Mouse (Mus musculus) hindbrain, embryonic 14.5 days (tissue): ENCODE data around the gene Epo. TPM values are rescaled to one million over a fixed set of nuclear protein-coding genes. Genes with fewer than 3 reads are reported as not detected.

Experiments
- ATAC-seq: fragments of 200-750 bp; cut with Nextera tagmentation; 2 replicates; pipeline ENCODE4 v1.8.0; 2017; ENCODE audit warnings: moderate number of reproducible peaks, mild to moderate bottlenecking, moderate TSS enrichment, moderate library complexity; ENCODE audit not compliant: low FRiP score
- DNase-seq: peaks from one replicate; pipeline ENCODE4 v3.0.0-alpha.2; 2015; ENCODE audit warnings: low spot score
- H3K27ac ChIP-seq: fragments of 300-500 bp; sonication (generic); 2 replicates; pipeline ENCODE4 v1.5.1; 2014; ENCODE audit warnings: mild to moderate bottlenecking, moderate library complexity
- H3K27me3 ChIP-seq: fragments of 300-500 bp; sonication (generic); 2 replicates; pipeline ENCODE4 v1.6.1; 2014; ENCODE audit warnings: mild to moderate bottlenecking, low read length, mixed read lengths; ENCODE audit not compliant: control insufficient read depth, insufficient read depth
- H3K36me3 ChIP-seq: fragments of 300-500 bp; sonication (generic); replicated peaks from 2 replicates; pipeline ENCODE4 v1.6.1; 2014; ENCODE audit not compliant: control insufficient read depth, insufficient read depth
- H3K4me1 ChIP-seq: fragments of 300-500 bp; sonication (generic); replicated peaks from 2 replicates; pipeline ENCODE4 v1.6.1; 2014; ENCODE audit warnings: antibody characterized with exemption, low read length, mixed read lengths; ENCODE audit not compliant: control insufficient read depth, insufficient read depth
- H3K4me2 ChIP-seq: fragments of 300-500 bp; sonication (generic); replicated peaks from 2 replicates; pipeline ENCODE4 v1.6.1; 2014; ENCODE audit warnings: mild to moderate bottlenecking, moderate library complexity
- H3K4me3 ChIP-seq: fragments of 300-500 bp; sonication (generic); replicated peaks from 2 replicates; pipeline ENCODE4 v1.5.1; 2014; ENCODE audit warnings: mild to moderate bottlenecking, low read length
- H3K9ac ChIP-seq: fragments of 300-500 bp; sonication (generic); 2 replicates; pipeline ENCODE4 v1.6.1; 2014
- H3K9me3 ChIP-seq: fragments of 300-500 bp; sonication (generic); 2 replicates; pipeline ENCODE4 v1.6.1; 2016; ENCODE audit warnings: low read length; ENCODE audit not compliant: control insufficient read depth
- WGBS: fragments of 180-500 bp; shearing (Covaris S2); extraction: QIAGEN DNeasy Blood & Tissue Kit; methylation state at CpG from one replicate; pipeline ENCODE4 v1.1.7; 2014; 5-methylcytosine and 5-hydroxymethylcytosine counted together
- polyA plus RNA-seq: library from polyadenylated mRNA; unstranded; fragments of >200 nt; fragmentation: Nextera tagmentation; extraction: Ambion mirVana; gene quantifications from 2 replicates; pipeline ENCODE4 v1.2.1, GENCODE M21; 2014

Epo gene
- polyA plus RNA-seq, 1 experiment from 2014 or later, result not detected

- Histone ChIP-seq H3K9me3 (no peaks in the 10 kb centered on the region), H3K36me3 (no peaks in the 10 kb centered on the region), H3K9ac (no peak overlapping the region), H3K27me3 (no peaks in the 10 kb centered on the region), H3K27ac (no peak overlapping the region), H3K4me1 (no peaks in the 10 kb centered on the region), H3K4me3 (no peak overlapping the region), H3K4me2 (no peak overlapping the region)
- DNase-seq (no peak), ATAC-seq (no peak)
- 73% methylated on average over 6 of the region's 6 CpGs for WGBS
These were observed 11.9 kb upstream of the Epo start for GRCm38 (mm10) chr5:137544926-137545325.

- ATAC-seq (no peak), DNase-seq (no peak)
- Histone ChIP-seq H3K27ac (no peak overlapping the region), H3K4me2 (no peak overlapping the region), H3K36me3 (no peaks in the 10 kb centered on the region), H3K27me3 (no peaks in the 10 kb centered on the region), H3K4me3 (no peak overlapping the region), H3K9me3 (no peaks in the 10 kb centered on the region), H3K9ac (no peak overlapping the region), H3K4me1 (no peaks in the 10 kb centered on the region)
- 67% methylated on average over 5 of the region's 5 CpGs for WGBS
These were observed 8.9 kb upstream of the Epo start for GRCm38 (mm10) chr5:137541768-137542540.

GRCm38 (mm10) chr5:137540991-137541390 lies 7.9 kb upstream of the Epo start:
- WGBS, result 81% methylated on average over 6 of the region's 6 CpGs
- Histone ChIP-seq H3K27ac (no peak overlapping the region), H3K36me3 (no peaks in the 10 kb centered on the region), H3K4me1 (no peaks in the 10 kb centered on the region), H3K9ac (no peak overlapping the region), H3K4me3 (no peak overlapping the region), H3K4me2 (no peak overlapping the region), H3K27me3 (no peaks in the 10 kb centered on the region), H3K9me3 (no peaks in the 10 kb centered on the region)
- ATAC-seq, result no peak
- no peak for DNase-seq

GRCm38 (mm10) chr5:137539291-137539801 lies 6.3 kb upstream of the Epo start:
- Histone ChIP-seq H3K27me3 (no peaks in the 10 kb centered on the region), H3K4me2 (no peak overlapping the region), H3K4me3 (no peak overlapping the region), H3K27ac (no peak overlapping the region), H3K9me3 (no peaks in the 10 kb centered on the region), H3K4me1 (no peaks in the 10 kb centered on the region), H3K9ac (no peak overlapping the region), H3K36me3 (no peaks in the 10 kb centered on the region)
- DNase-seq (peak; percentile 71), ATAC-seq (peak; percentile 11; the same call in 1 of the 2 replicates)
- WGBS, result 67% methylated on average over 7 of the region's 7 CpGs

GRCm38 (mm10) chr5:137537461-137537860 lies 4.4 kb upstream of the Epo start:
- WGBS, result 69% methylated on average over 4 of the region's 4 CpGs
- no peak for ATAC-seq
- no peak for DNase-seq
- Histone ChIP-seq H3K27ac (no peak overlapping the region), H3K4me3 (no peak overlapping the region), H3K9ac (no peak overlapping the region), H3K27me3 (no peaks in the 10 kb centered on the region), H3K4me2 (no peak overlapping the region), H3K9me3 (no peaks in the 10 kb centered on the region), H3K36me3 (no peaks in the 10 kb centered on the region), H3K4me1 (no peaks in the 10 kb centered on the region)

- no peak for ATAC-seq
- 85% methylated on average over 9 of the region's 9 CpGs for WGBS
- H3K4me3 ChIP-seq, result no peak overlapping the region
These were observed 2.3 kb upstream of the Epo start for GRCm38 (mm10) chr5:137535318-137535717.

GRCm38 (mm10) chr5:137534762-137535161 lies 1.7 kb upstream of the Epo start:
- Histone ChIP-seq H3K27me3 (no peaks in the 10 kb centered on the region), H3K4me3 (no peak overlapping the region), H3K9ac (no peak overlapping the region), H3K4me2 (no peak overlapping the region), H3K9me3 (no peaks in the 10 kb centered on the region), H3K4me1 (peaks cover 6% of the 10 kb centered on the region; the same call in 1 of the 2 replicates), H3K27ac (no peak overlapping the region), H3K36me3 (peaks cover 6% of the 10 kb centered on the region)
- WGBS, result 94% methylated on average over 3 of the region's 3 CpGs
- no peak for ATAC-seq
- no peak for DNase-seq

More at GRCm38 (mm10) chr5:137535318-137535717, 2.3 kb upstream of the Epo start:
- peaks cover under 1% of the 10 kb centered on the region; the same call in 1 of the 2 replicates for H3K4me1 ChIP-seq
- no peaks in the 10 kb centered on the region for H3K27me3 ChIP-seq
- H3K36me3 ChIP-seq, result 0 out of 2 replicates have a peak, but pooled peaks cover under 1% of the 10 kb centered on the region
- H3K9ac ChIP-seq, result no peak overlapping the region
- H3K4me2 ChIP-seq, result no peak overlapping the region
- DNase-seq, result no peak
- no peak overlapping the region for H3K27ac ChIP-seq
- no peaks in the 10 kb centered on the region for H3K9me3 ChIP-seq

- Histone ChIP-seq H3K9ac (peak overlapping the region; percentile 87), H3K4me2 (peak overlapping the region; percentile 88), H3K4me3 (peak overlapping the region; percentile 61), H3K4me1 (peaks cover 9% of the 10 kb centered on the region; the same call in 1 of the 2 replicates), H3K9me3 (no peaks in the 10 kb centered on the region), H3K27ac (peak overlapping the region; percentile 96), H3K27me3 (no peaks in the 10 kb centered on the region), H3K36me3 (peaks cover 26% of the 10 kb centered on the region)
- 0% methylated on average over 10 of the region's 12 CpGs for WGBS
- DNase-seq, result no peak
- peak; percentile 9; the same call in 1 of the 2 replicates for ATAC-seq
These were observed 280 bp downstream of the Epo start for GRCm38 (mm10) chr5:137532808-137533116.

GRCm38 (mm10) chr5:137532131-137532807 lies 773 bp downstream of the Epo start:
- H3K27ac ChIP-seq, result peak overlapping the region; percentile 96
- H3K4me3 ChIP-seq, result peak overlapping the region; percentile 61
- no peak for ATAC-seq
- peak overlapping the region; percentile 87 for H3K9ac ChIP-seq
- WGBS, result under 1% methylated on average over 19 of the region's 19 CpGs
- peaks cover 31% of the 10 kb centered on the region for H3K36me3 ChIP-seq
- no peaks in the 10 kb centered on the region for H3K27me3 ChIP-seq
- no peaks in the 10 kb centered on the region for H3K9me3 ChIP-seq
- peaks cover 9% of the 10 kb centered on the region; the same call in 1 of the 2 replicates for H3K4me1 ChIP-seq
- DNase-seq, result no peak
- peak overlapping the region; percentile 88 for H3K4me2 ChIP-seq
